Mouse (Mus musculus): ENCODE results near the gene Sept9. TPM values are rescaled to one million over a fixed set of nuclear protein-coding genes. Genes with fewer than 3 reads are reported as not detected.

Sept9 gene
- polyA plus RNA-seq, 1 experiment from 2014 or later: 149 TPM

DNA sequence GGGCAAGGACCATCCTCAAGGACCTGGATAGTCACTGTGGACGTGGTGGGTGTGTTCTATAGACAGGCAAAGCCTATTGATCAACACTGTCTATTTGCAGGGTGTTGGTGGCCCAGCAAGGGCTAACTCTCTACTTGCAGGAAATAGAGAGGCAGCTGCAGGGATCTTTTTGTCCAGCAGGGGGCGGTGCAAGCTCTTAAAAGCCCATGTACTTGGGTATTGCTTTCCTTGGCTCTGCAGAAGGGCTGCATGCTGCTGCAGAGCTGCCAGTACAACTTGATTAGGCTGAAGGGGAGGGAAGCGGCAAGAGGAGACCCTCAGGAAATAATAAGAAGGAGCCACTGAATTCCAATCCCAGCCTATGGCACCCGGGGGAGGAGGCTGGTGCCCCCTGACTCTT is 38.7 kb downstream of the Sept9 start:
- no peak overlapping the region for H3K4me2 ChIP-seq
- H3K9ac ChIP-seq: no peak overlapping the region
- peak; percentile 98 for DNase-seq
- H3K36me3 ChIP-seq (ENCODE audit: insufficient read depth): 0 out of 2 replicates have a peak, but pooled peaks cover 6% of the 10 kb centered on the region
- H3K4me3 ChIP-seq (ENCODE audit: low read depth, low read length): no peak overlapping the region
- peak; percentile 95 for TF ChIP-seq CTCF (IDR thresholded peaks at IDR 0.05; ENCODE audit: low read depth)
- no peaks in the 10 kb centered on the region for H3K27me3 ChIP-seq (ENCODE audit: insufficient read depth, low read length)
- WGBS: 2% methylated on average over 4 of the region's 4 CpGs
- H3K4me1 ChIP-seq (ENCODE audit: insufficient read depth): peaks cover 29% of the 10 kb centered on the region
- no peaks in the 10 kb centered on the region for H3K9me3 ChIP-seq (ENCODE audit: low read depth, low read length)
- H3K27ac ChIP-seq (ENCODE audit: low read depth): no peak overlapping the region
- ATAC-seq (ENCODE audit: insufficient read depth): peak; percentile 30

DNA sequence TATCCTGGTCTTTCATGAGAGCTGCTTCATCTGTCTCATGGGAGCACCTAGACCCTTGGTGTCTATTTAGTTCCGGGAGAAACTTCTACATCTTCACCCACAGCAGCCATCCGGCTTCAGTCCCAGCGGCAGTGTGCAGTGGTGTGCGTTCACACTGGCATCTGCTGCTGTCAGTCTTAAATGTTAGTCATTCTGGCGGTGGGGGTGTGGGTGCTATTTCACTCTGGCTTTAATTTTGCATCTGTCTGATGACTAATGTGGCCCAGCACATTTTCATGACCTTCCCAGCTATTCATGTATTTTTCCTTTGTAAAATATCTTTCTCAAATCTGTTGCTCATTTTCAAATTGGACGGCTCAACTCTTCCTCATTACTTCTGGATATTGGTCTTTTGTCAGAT is 40.2 kb downstream of the Sept9 start:
- ATAC-seq (ENCODE audit: insufficient read depth) (no peak), DNase-seq (no peak)
- peaks cover 15% of the 10 kb centered on the region for H3K4me1 ChIP-seq (ENCODE audit: insufficient read depth)
- H3K9me3 ChIP-seq (ENCODE audit: low read depth, low read length): no peaks in the 10 kb centered on the region
- WGBS: 79% methylated on average over 6 of the region's 6 CpGs
- no peak overlapping the region for H3K9ac ChIP-seq
- H3K4me2 ChIP-seq: no peak overlapping the region
- TF ChIP-seq CTCF (IDR thresholded peaks at IDR 0.05; ENCODE audit: low read depth): no peak
- H3K27me3 ChIP-seq (ENCODE audit: insufficient read depth, low read length): no peaks in the 10 kb centered on the region
- no peak overlapping the region for H3K4me3 ChIP-seq (ENCODE audit: low read depth, low read length)
- H3K36me3 ChIP-seq (ENCODE audit: insufficient read depth): 0 out of 2 replicates have a peak, but pooled peaks cover 6% of the 10 kb centered on the region
- no peak overlapping the region for H3K27ac ChIP-seq (ENCODE audit: low read depth)

DNA sequence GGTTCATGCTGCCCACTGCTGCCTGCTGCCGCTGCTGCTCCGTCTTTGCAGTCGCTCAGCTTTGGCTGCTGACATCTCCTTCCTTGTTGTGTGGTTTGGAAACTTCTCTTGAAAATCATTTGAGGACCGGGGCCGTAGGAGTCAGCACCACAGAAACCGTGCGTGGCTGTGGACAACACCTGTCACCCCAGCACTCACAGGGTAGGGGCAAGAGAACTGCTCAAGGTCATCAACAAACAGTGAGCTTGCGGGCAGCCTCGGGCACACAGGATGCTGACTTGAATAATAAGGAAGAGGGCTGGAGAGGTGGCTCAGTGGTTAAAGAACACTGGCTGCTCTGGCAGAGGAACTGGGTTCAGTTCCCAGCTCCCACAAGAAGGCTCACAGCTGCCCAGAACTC is 40.9 kb downstream of the Sept9 start:
- no peak for DNase-seq
- no peak for ATAC-seq (ENCODE audit: insufficient read depth)

DNA sequence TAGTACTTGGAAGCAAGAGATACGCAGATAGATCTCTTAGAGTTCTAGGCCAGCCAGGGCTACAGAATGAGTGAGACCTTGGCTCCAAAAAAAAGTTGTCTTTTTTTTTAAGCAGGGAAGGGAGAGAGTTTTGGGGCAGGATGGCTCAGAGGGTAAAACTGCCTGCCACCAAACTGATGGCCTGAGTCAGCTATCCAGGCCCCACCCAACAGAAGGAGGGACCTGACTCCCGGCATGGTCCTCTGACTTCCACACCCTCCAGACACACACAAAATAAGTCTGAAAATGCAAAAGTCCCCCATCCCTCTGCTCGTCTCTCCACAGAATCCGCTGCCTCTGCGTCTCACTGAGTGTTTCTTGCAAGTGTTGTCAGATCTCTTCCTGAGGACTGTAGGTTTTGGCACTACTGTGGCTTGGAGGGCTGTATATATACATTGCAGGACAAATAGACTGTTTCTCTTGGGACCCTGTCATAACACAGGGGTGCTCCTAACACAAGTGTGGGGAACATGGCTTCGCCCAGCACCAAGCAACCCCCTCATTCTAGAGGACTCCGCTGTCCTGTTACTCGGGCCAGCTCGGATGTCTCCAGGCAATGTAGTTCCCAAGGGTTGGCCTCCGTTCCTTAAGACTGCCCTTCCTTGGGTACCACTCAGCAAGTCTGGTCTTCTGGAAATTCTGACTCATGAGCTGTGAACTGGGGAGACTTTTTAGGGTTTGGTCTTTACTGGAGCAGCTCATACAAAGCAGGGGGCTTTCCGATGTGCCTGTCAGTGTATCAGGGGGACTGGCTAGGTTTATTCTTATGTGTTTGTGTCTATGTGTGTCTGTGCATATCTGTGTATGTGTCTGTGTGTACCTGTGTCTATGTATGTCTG is 41.6 kb downstream of the Sept9 start:
- no peak overlapping the region for H3K4me2 ChIP-seq
- no peaks in the 10 kb centered on the region for H3K27me3 ChIP-seq (ENCODE audit: insufficient read depth, low read length)
- peak overlapping the region; percentile 34; the same call in 1 of the 2 replicates for H3K27ac ChIP-seq (ENCODE audit: low read depth)
- peak; percentile 85 for ATAC-seq (ENCODE audit: insufficient read depth)
- 0 out of 2 replicates have a peak, but pooled peaks cover under 1% of the 10 kb centered on the region for H3K4me1 ChIP-seq (ENCODE audit: insufficient read depth)
- 45% methylated on average over 11 of the region's 11 CpGs for WGBS
- peak; percentile 79 for DNase-seq
- 0 out of 2 replicates have a peak, but pooled peaks cover 6% of the 10 kb centered on the region for H3K36me3 ChIP-seq (ENCODE audit: insufficient read depth)
- H3K9me3 ChIP-seq (ENCODE audit: low read depth, low read length): no peaks in the 10 kb centered on the region
- no peak overlapping the region for H3K9ac ChIP-seq
- no peak for TF ChIP-seq CTCF (IDR thresholded peaks at IDR 0.05; ENCODE audit: low read depth)
- no peak overlapping the region for H3K4me3 ChIP-seq (ENCODE audit: low read depth, low read length)

More for the DNA sequence above, 40.9 kb downstream of the Sept9 start:
- Histone ChIP-seq H3K9ac (no peak overlapping the region), H3K27me3 (ENCODE audit: insufficient read depth, low read length) (no peaks in the 10 kb centered on the region), H3K4me3 (ENCODE audit: low read depth, low read length) (no peak overlapping the region), H3K36me3 (ENCODE audit: insufficient read depth) (0 out of 2 replicates have a peak, but pooled peaks cover 6% of the 10 kb centered on the region), H3K27ac (ENCODE audit: low read depth) (peak overlapping the region; percentile 34; the same call in 1 of the 2 replicates), H3K4me1 (ENCODE audit: insufficient read depth) (peaks cover 8% of the 10 kb centered on the region), H3K9me3 (ENCODE audit: low read depth, low read length) (no peaks in the 10 kb centered on the region), H3K4me2 (no peak overlapping the region)
- no peak for TF ChIP-seq CTCF (IDR thresholded peaks at IDR 0.05; ENCODE audit: low read depth)
- WGBS: 68% methylated on average over 9 of the region's 9 CpGs

DNA sequence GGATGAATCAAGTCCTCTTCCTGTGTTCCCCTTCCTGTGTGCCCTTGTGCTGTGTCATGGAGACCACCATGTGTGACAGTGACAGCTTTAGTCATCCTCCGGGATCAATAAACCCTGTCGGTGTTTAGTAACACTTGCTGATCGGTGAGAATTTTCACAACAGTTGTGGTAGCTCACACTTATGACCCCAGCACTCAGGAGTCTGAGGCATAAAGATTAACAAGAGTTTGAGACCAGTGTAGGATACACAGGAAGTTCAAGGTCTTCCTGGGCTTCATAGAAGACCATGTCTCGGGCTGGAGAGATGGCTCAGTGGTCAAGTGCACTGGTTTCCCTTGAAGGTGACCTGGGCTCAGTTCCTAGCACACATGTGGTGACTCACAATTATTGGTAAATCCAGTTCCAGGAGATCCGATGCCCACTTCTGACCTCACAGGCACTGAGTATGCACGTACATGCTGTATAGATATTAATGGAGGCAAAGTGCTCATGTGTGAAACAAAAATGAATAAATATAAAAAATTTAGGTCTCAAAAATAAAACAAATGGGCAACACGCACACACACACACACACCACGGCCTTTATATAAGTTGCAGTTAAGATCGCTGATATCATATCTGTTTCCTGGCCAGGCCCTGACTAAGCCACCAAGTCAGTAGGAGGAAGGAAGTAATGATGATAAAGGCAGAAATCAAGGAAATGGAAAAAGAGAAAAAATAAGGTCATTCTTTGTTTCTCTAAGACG is 43.1 kb downstream of the Sept9 start:
- 0 out of 2 replicates have a peak, but pooled peaks cover 6% of the 10 kb centered on the region for H3K36me3 ChIP-seq (ENCODE audit: insufficient read depth)
- ATAC-seq (ENCODE audit: insufficient read depth) (no peak), DNase-seq (no peak)
- H3K9ac ChIP-seq: no peak overlapping the region
- no peak for TF ChIP-seq CTCF (IDR thresholded peaks at IDR 0.05; ENCODE audit: low read depth)
- no peaks in the 10 kb centered on the region for H3K4me1 ChIP-seq (ENCODE audit: insufficient read depth)
- no peaks in the 10 kb centered on the region for H3K9me3 ChIP-seq (ENCODE audit: low read depth, low read length)
- no peaks in the 10 kb centered on the region for H3K27me3 ChIP-seq (ENCODE audit: insufficient read depth, low read length)
- H3K4me2 ChIP-seq: no peak overlapping the region
- H3K4me3 ChIP-seq (ENCODE audit: low read depth, low read length): no peak overlapping the region
- 81% methylated on average over 10 of the region's 10 CpGs for WGBS
- H3K27ac ChIP-seq (ENCODE audit: low read depth): no peak overlapping the region

DNA sequence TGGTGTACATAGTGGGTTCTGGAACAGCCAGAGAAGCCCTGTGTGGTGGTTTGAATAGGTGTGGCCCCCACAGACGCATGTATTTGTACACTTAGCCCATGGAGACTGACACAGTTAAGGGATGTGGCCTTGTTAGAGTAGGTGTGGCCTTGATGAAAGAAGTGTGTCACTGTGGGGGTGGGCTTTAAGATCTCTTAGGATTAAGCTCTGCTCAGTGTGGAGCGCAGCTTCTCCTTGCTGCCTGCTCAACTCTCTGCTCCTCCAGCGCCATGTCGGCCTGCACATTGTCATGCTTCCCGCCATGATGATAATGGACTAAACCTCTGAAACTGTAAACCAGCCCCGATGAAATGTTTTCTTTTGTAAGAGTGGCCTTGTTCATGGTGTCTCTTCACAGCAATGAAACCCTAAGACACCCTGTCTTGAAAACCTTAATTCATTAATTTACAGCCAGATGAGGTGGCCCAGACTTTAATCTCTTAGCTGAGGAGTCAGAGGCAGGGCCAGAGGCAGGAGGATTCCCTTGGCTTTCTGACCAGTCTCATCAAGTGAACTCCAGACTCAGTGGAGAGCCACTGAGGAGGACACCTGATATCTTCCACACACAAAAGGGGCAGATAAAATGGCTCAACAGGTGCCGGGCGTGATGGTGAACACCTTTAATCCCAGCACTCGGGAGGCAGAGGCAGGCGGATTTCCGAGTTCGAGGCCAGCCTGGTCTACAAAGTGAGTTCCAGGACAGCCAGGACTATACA is 44.3 kb downstream of the Sept9 start:
- ATAC-seq (ENCODE audit: insufficient read depth) (no peak), DNase-seq (no peak)
- H3K9me3 ChIP-seq (ENCODE audit: low read depth, low read length): no peaks in the 10 kb centered on the region
- H3K4me2 ChIP-seq: no peak overlapping the region
- TF ChIP-seq CTCF (IDR thresholded peaks at IDR 0.05; ENCODE audit: low read depth): no peak
- H3K27me3 ChIP-seq (ENCODE audit: insufficient read depth, low read length): no peaks in the 10 kb centered on the region
- H3K27ac ChIP-seq (ENCODE audit: low read depth): no peak overlapping the region
- no peak overlapping the region for H3K9ac ChIP-seq
- 0 out of 2 replicates have a peak, but pooled peaks cover 6% of the 10 kb centered on the region for H3K36me3 ChIP-seq (ENCODE audit: insufficient read depth)
- WGBS: 79% methylated on average over 12 of the region's 12 CpGs
- peaks cover 9% of the 10 kb centered on the region for H3K4me1 ChIP-seq (ENCODE audit: insufficient read depth)
- no peak overlapping the region for H3K4me3 ChIP-seq (ENCODE audit: low read depth, low read length)
